Mouse (Mus musculus) lung, postnatal 4 days (tissue): ENCODE data around the gene Sla2.
A peak's percentile ranks its signal among the peaks of the same experiment; 100 is the strongest.
"Not testable (repeated sequence)": the region's sequence is repeated elsewhere in the genome, so short reads cannot be mapped to it uniquely, and the experiment has no call there.

Experiments
- DNase-seq, 2 experiments: peaks; one replicate each; pipeline ENCODE4 v3.0.0; 2021

Gene Sla2

DNA sequence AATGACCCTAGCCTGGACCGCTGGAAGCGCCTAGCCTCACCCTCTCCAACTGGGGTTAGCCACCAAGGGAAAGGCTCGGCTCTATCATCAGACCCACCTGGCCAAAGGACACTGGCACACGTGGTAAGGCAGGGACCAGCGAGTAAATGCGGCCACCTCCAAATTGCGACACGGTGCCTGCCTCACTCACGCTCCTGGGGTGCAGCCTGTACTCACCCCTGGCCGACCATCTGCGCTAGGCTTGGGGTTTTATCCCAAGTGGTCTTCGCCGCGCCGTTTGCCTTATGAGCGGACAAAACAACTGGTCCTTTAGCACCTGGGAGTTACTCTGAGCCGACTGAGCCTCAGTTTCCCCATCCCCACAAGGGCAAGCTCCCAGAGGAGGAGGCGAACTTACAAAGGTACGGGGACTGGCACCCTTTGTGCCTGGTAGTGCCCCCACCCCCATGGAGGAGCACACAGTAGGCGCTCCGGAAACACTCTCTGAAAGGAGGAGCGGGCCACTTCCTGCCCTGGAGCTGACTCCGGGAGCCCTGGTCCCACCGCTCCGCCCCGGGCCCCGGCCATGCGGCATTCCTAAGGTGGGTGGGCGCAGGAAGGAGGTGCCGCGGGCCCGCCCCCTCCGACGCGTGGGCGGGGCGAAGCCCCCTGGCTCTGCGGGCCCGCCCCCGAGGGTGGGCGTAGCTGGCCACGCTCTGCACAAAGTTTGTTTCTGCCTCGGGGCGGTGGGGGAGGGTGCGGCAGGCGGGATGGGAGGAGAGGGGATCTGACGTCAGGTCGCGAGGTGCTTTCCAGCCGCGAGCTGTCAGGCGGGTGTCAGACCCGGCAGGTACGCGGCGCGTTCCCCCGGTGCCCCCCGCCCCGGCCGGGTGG is 47.4 kb downstream of the Sla2 start, which contains the start of gene Tgif2:
Tgif2 (plus strand) TSS at position 689 of the 873 bp plus-strand sequence.
- DNase-seq: peak; percentile 91 to 96

GRCm38 (mm10) chr2:156838839-156839238 is 48.2 kb downstream of the Sla2 start:
- no peak for DNase-seq

DNA sequence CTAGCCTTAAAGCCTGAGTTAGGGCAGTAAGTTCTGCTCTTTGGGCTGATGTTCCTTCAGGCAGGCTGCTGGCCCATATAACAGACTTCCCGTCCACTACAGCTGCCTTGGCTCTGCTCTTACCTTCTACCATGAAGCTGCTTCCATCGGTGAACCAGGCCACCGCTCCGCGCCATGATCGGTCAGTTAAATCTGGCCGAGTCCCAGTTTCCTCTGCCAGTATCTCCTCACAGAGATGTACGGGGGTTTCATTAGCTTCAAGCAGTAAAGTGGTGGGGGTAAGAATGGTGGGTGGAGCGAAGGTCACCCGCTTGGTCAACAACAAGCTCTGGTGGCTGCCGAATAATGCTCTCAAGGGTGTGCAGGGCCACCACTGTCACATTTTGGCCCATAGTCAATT is 52.7 kb downstream of the Sla2 start:
- no peak for DNase-seq

GRCm38 (mm10) chr2:156825128-156825527 is 61.9 kb downstream of the Sla2 start:
- DNase-seq: not testable (repeated sequence)
